Mouse (Mus musculus): Measurements from ENCODE around the gene Cx3cl1. TPM values are rescaled to one million over a fixed set of nuclear protein-coding genes. Genes with fewer than 3 reads are reported as not detected.

Cx3cl1 gene
- polyA plus RNA-seq, 1 experiment, result 30.9 TPM

DNA sequence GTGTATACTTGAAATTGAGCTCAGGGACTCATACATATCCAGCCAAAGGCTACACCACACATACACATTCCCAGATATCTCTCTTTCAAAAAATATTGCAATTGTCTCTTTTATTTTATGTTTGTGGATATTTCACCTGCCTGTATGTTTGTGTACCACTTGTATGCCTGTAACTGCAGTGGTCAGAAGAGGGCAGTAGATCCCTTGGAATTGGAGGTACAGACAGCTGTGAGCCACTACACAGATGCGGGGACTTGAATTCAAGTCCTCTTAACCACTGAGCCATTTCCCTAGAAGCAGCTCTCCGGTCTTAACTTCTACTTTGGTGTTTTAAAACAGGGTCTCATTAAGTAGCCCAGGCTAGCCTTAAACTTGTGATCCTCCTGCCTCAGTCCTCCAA, 23.0 kb downstream of the Cx3cl1 start:
- no peak for TF ChIP-seq POLR2A (IDR thresholded peaks at IDR 0.05; ENCODE audit: low read depth, low read length)
- no peak for TF ChIP-seq CTCF (IDR thresholded peaks at IDR 0.05; ENCODE audit: borderline replicate concordance, insufficient read depth, low read length)
- H3K4me1 ChIP-seq (ENCODE audit: control insufficient read depth, insufficient read depth, low read length), result peaks cover 1% of the 10 kb centered on the region; the same call in 1 of the 2 replicates
- H3K4me3 ChIP-seq (ENCODE audit: insufficient read depth, low read length), result no peak overlapping the region
- H3K27ac ChIP-seq (ENCODE audit: insufficient read depth, low read length), result no peak overlapping the region

GRCm38 (mm10) chr8:94800278-94800968, 28.6 kb downstream of the Cx3cl1 start:
- H3K4me3 ChIP-seq (ENCODE audit: insufficient read depth, low read length), result no peak overlapping the region
- peaks cover 4% of the 10 kb centered on the region; the same call in 1 of the 2 replicates for H3K4me1 ChIP-seq (ENCODE audit: control insufficient read depth, insufficient read depth, low read length)
- H3K27ac ChIP-seq (ENCODE audit: insufficient read depth, low read length), result no peak overlapping the region
- TF ChIP-seq CTCF (IDR thresholded peaks at IDR 0.05; ENCODE audit: borderline replicate concordance, insufficient read depth, low read length) (no peak), POLR2A (IDR thresholded peaks at IDR 0.05; ENCODE audit: low read depth, low read length) (no peak)

GRCm38 (mm10) chr8:94801293-94802095, 29.7 kb downstream of the Cx3cl1 start:
- Histone ChIP-seq H3K4me1 (ENCODE audit: control insufficient read depth, insufficient read depth, low read length) (peaks cover 4% of the 10 kb centered on the region; the same call in 1 of the 2 replicates), H3K27ac (ENCODE audit: insufficient read depth, low read length) (no peak overlapping the region), H3K4me3 (ENCODE audit: insufficient read depth, low read length) (no peak overlapping the region)
- TF ChIP-seq CTCF (IDR thresholded peaks at IDR 0.05; ENCODE audit: borderline replicate concordance, insufficient read depth, low read length) (peak; percentile 42; the same call in 1 of the 2 replicates), POLR2A (IDR thresholded peaks at IDR 0.05; ENCODE audit: low read depth, low read length) (no peak)

DNA sequence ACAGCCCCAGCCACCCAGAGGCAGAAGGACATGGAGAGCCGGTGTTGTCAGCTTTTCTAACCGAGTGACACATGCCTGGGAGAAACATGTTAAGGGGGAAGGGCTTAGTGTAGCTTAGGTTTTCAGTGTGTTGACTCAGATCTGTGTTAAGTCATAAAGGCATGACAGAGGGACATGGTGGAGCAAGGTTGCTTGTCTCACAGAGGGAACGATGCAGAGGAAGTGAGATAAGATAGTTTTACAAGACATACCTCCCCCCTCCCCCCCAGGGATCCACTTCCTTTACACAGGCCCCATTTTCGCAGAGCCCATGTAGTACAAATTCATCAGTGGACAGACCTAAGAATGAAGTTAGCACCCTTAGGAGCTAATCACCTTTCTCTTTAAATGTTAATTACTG, 30.6 kb downstream of the Cx3cl1 start:
- H3K4me1 ChIP-seq (ENCODE audit: control insufficient read depth, insufficient read depth, low read length), result peaks cover 4% of the 10 kb centered on the region; the same call in 1 of the 2 replicates
- no peak for TF ChIP-seq POLR2A (IDR thresholded peaks at IDR 0.05; ENCODE audit: low read depth, low read length)
- TF ChIP-seq CTCF (IDR thresholded peaks at IDR 0.05; ENCODE audit: borderline replicate concordance, insufficient read depth, low read length), result no peak

DNA sequence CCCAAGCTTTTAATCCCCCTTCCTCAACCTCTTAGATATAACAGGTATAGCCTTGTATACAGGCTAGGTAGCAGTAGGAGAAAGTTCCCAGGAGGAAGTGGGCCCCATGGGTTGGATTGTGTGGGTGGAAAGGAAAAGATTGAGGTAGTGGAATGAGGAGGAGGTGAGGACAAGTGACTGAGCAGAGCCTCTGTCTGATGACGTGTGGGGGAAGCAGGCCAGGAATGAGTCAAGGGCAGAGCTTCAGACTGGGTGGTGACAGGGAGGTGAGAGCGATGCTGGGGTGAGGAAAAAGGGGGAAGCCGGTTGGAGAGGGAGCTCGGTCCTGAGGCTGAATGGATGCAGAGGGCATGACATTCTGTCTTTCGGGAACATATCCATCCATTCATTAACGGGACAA, 31.7 kb downstream of the Cx3cl1 start:
- peaks cover 4% of the 10 kb centered on the region; the same call in 1 of the 2 replicates for H3K4me1 ChIP-seq (ENCODE audit: control insufficient read depth, insufficient read depth, low read length)
- no peak for TF ChIP-seq POLR2A (IDR thresholded peaks at IDR 0.05; ENCODE audit: low read depth, low read length)
- TF ChIP-seq CTCF (IDR thresholded peaks at IDR 0.05; ENCODE audit: borderline replicate concordance, insufficient read depth, low read length), result no peak
- no peak overlapping the region for H3K27ac ChIP-seq (ENCODE audit: insufficient read depth, low read length)
- no peak overlapping the region for H3K4me3 ChIP-seq (ENCODE audit: insufficient read depth, low read length)

More for the DNA sequence above, 30.6 kb downstream of the Cx3cl1 start:
- no peak overlapping the region for H3K4me3 ChIP-seq (ENCODE audit: insufficient read depth, low read length)
- H3K27ac ChIP-seq (ENCODE audit: insufficient read depth, low read length), result no peak overlapping the region

DNA sequence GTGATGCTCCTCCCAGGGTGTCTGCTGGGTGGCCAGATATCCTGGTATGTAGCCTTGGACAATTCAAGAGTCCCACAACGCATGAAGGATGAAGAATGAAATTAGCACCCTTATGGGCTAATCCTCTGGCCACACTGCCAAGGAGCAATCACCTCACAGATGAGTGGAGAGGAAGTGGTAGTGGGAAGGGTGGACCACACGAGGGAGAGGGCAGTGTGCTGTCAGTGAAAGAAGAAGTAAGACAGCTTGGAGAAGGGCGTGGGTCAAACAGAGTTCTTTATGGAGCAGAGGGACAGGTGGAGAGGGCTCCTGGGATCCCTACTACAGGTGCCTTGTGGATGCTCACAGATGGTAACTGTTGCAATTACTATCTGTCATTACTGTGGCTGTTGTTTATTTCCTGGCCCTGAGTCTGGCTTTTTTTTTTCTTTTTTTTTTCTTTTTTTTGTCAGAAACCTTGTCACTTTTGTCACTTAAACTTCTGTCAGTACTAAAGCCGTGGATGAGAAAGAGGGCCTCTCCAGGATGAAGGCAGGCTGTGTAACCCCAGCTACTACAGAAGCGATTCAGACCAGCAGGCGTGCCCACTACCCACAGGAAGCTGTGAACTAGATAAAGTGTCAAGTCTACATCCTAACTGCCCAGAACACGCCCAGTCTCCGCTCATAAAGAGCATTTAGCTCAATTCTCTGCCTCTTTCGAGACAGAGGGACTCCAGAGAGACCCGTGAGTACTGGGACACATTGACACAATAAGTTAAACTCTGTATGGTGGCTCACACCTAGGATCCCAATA, 32.9 kb downstream of the Cx3cl1 start:
- TF ChIP-seq CTCF (IDR thresholded peaks at IDR 0.05; ENCODE audit: borderline replicate concordance, insufficient read depth, low read length), result no peak
- no peak for TF ChIP-seq POLR2A (IDR thresholded peaks at IDR 0.05; ENCODE audit: low read depth, low read length)

GRCm38 (mm10) chr8:94805811-94806210, 34.0 kb downstream of the Cx3cl1 start:
- H3K27ac ChIP-seq (ENCODE audit: insufficient read depth, low read length), result no peak overlapping the region
- H3K4me1 ChIP-seq (ENCODE audit: control insufficient read depth, insufficient read depth, low read length), result peaks cover 4% of the 10 kb centered on the region; the same call in 1 of the 2 replicates
- TF ChIP-seq CTCF (IDR thresholded peaks at IDR 0.05; ENCODE audit: borderline replicate concordance, insufficient read depth, low read length), result no peak
- no peak for TF ChIP-seq POLR2A (IDR thresholded peaks at IDR 0.05; ENCODE audit: low read depth, low read length)
- no peak overlapping the region for H3K4me3 ChIP-seq (ENCODE audit: insufficient read depth, low read length)

More for the DNA sequence above, 32.9 kb downstream of the Cx3cl1 start:
- H3K27ac ChIP-seq (ENCODE audit: insufficient read depth, low read length), result no peak overlapping the region
- H3K4me3 ChIP-seq (ENCODE audit: insufficient read depth, low read length), result no peak overlapping the region
- peaks cover 4% of the 10 kb centered on the region; the same call in 1 of the 2 replicates for H3K4me1 ChIP-seq (ENCODE audit: control insufficient read depth, insufficient read depth, low read length)

GRCm38 (mm10) chr8:94807506-94807905, 35.7 kb downstream of the Cx3cl1 start:
- TF ChIP-seq CTCF (IDR thresholded peaks at IDR 0.05; ENCODE audit: borderline replicate concordance, insufficient read depth, low read length), result no peak
- no peak for TF ChIP-seq POLR2A (IDR thresholded peaks at IDR 0.05; ENCODE audit: low read depth, low read length)
- Histone ChIP-seq H3K4me3 (ENCODE audit: insufficient read depth, low read length) (no peak overlapping the region), H3K4me1 (ENCODE audit: control insufficient read depth, insufficient read depth, low read length) (peaks cover under 1% of the 10 kb centered on the region; the same call in 1 of the 2 replicates), H3K27ac (ENCODE audit: insufficient read depth, low read length) (no peak overlapping the region)

- no peaks in the 10 kb centered on the region; the same call in 1 of the 2 replicates for H3K4me1 ChIP-seq (ENCODE audit: control insufficient read depth, insufficient read depth, low read length)
- H3K27ac ChIP-seq (ENCODE audit: insufficient read depth, low read length), result no peak overlapping the region
- no peak overlapping the region for H3K4me3 ChIP-seq (ENCODE audit: insufficient read depth, low read length)
- no peak for TF ChIP-seq CTCF (IDR thresholded peaks at IDR 0.05; ENCODE audit: borderline replicate concordance, insufficient read depth, low read length)
- no peak for TF ChIP-seq POLR2A (IDR thresholded peaks at IDR 0.05; ENCODE audit: low read depth, low read length)
These were observed 36.6 kb downstream of the Cx3cl1 start for GRCm38 (mm10) chr8:94808372-94808771.
